8 mouse cellular contexts compared by ENCODE assay signal in the genomic region with DNA sequence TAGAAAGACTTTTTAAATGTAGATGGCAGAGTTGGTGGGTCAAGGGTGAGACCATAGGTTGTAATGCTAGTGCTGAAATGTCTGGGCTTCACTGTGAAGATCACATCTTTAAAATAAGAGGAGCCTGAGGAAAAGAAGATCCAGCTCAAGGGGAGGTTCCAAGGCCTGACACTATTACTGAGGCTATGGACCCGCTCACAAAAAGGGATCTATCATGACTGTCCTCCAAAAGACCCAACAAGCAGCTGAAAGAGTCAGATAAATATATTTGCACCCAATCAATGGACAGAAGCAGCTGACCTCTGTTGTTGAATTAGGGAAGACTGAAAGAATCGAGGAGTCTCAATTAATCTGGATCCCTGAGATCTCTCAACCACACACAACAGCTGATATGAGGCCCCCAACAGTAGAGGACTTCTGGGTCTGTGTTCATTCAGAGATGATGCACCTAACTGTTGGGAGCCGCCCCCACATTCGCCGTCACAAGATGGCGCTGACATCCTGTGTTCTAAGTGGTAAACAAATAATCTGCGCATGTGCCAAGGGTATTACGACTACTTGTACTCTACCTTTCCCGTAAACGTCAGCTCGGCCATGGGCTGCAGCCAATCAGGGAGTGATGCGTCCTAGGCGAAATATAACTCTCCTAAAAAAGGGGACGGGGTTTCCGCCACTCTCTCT.
A peak's percentile ranks its signal among the peaks of the same experiment; 100 is the strongest.
DNase-seq lines count a peak whose midpoint lies in the region; ATAC-seq and TF ChIP-seq lines count a peak whose summit lies in the region.
"Not testable (repeated sequence)": the region's sequence is repeated elsewhere in the genome, so short reads cannot be mapped to it uniquely, and the experiment has no call there.

No protein-coding gene starts in this region.

- H3K27ac ChIP-seq in cerebellum, adult 2 months (ENCODE audit: insufficient read depth, low read length); forebrain, embryonic 11.5 days (ENCODE audit: low read depth, low read length); hindbrain, embryonic 10.5 days; kidney, postnatal 0 days; limb, embryonic 14.5 days (replicated peaks; ENCODE audit: low read depth, low read length); midbrain, embryonic 15.5 days; stomach, embryonic 14.5 days (ENCODE audit: low read length): not testable (repeated sequence)

- H3K4me1 ChIP-seq in cerebellum, adult 2 months (ENCODE audit: control insufficient read depth, insufficient read depth, low read length); forebrain, embryonic 11.5 days (replicated peaks; ENCODE audit: control insufficient read depth, insufficient read depth, low read length); hindbrain, embryonic 10.5 days (replicated peaks); kidney, postnatal 0 days (replicated peaks; ENCODE audit: insufficient read depth, low read length); limb, embryonic 14.5 days (ENCODE audit: control insufficient read depth, insufficient read depth, low read length); midbrain, embryonic 15.5 days; stomach, embryonic 14.5 days (ENCODE audit: control insufficient read depth, insufficient read depth, low read length): not testable (repeated sequence)

- not testable (repeated sequence) for H3K9ac ChIP-seq in forebrain, embryonic 11.5 days (ENCODE audit: low read length); kidney, postnatal 0 days (ENCODE audit: low read depth, low read length); limb, embryonic 14.5 days (ENCODE audit: low read depth, low read length, severe bottlenecking); midbrain, embryonic 15.5 days; stomach, embryonic 14.5 days (replicated peaks; ENCODE audit: low read depth, low read length)

- not testable (repeated sequence) for H3K9me3 ChIP-seq in forebrain, embryonic 11.5 days (ENCODE audit: control insufficient read depth, low read length); hindbrain, embryonic 10.5 days; kidney, postnatal 0 days (replicated peaks; ENCODE audit: low read length); limb, embryonic 14.5 days (ENCODE audit: control insufficient read depth, low read length); midbrain, embryonic 15.5 days; stomach, embryonic 14.5 days (ENCODE audit: control insufficient read depth, low read depth, low read length)

- TF ChIP-seq POLR2A in cerebellum, adult 2 months (IDR thresholded peaks at IDR 0.05; ENCODE audit: borderline replicate concordance, insufficient read depth, low read length); limb, embryonic 14.5 days (IDR thresholded peaks at IDR 0.05; ENCODE audit: borderline replicate concordance, extremely low read depth, insufficient read depth, insufficient read length): not testable (repeated sequence)

- not testable (repeated sequence) for H3K27me3 ChIP-seq in cerebellum, adult 2 months (ENCODE audit: control insufficient read depth, insufficient read depth, low read length); forebrain, embryonic 11.5 days (ENCODE audit: control insufficient read depth, insufficient read depth, low read length); hindbrain, embryonic 10.5 days (ENCODE audit: insufficient read depth, poor library complexity, severe bottlenecking); kidney, postnatal 0 days (ENCODE audit: insufficient read depth, low read length); limb, embryonic 14.5 days (ENCODE audit: control insufficient read depth, insufficient read depth, low read length); midbrain, embryonic 15.5 days (replicated peaks); stomach, embryonic 14.5 days (ENCODE audit: control insufficient read depth, insufficient read depth, low read length)

- H3K4me3 ChIP-seq in cerebellum, adult 2 months (replicated peaks; ENCODE audit: insufficient read depth, low read depth, low read length) = peak overlapping the region; percentile 10
- H3K4me3 ChIP-seq in forebrain, embryonic 11.5 days (ENCODE audit: low read depth, low read length); kidney, postnatal 0 days (replicated peaks; ENCODE audit: low read depth, low read length); limb, embryonic 14.5 days (replicated peaks; ENCODE audit: low read length); stomach, embryonic 14.5 days (ENCODE audit: low read depth, low read length): not testable (repeated sequence)
- 0 out of 2 replicates have a peak overlapping the region, but pooled peaks have one; percentile 28 for H3K4me3 ChIP-seq in hindbrain, embryonic 10.5 days
- peak overlapping the region; percentile 18; the same call in 1 of the 2 replicates for H3K4me3 ChIP-seq in midbrain, embryonic 15.5 days

- not testable (repeated sequence) for H3K4me2 ChIP-seq in forebrain, embryonic 11.5 days (ENCODE audit: low read depth, low read length, severe bottlenecking); kidney, postnatal 0 days (ENCODE audit: low read length); limb, embryonic 14.5 days (replicated peaks; ENCODE audit: low read depth, low read length, severe bottlenecking); stomach, embryonic 14.5 days (replicated peaks; ENCODE audit: low read depth, low read length)
- H3K4me2 ChIP-seq in midbrain, embryonic 15.5 days = peak overlapping the region; percentile 36

- ATAC-seq in forebrain, embryonic 11.5 days (replicated peaks; ENCODE audit: low FRiP score) = peak; percentile 88
- peak; percentile 81 for ATAC-seq in kidney, postnatal 0 days (replicated peaks; ENCODE audit: low FRiP score, low read depth)
- peak; percentile 41; the same call in 1 of the 2 replicates for ATAC-seq in limb, embryonic 14.5 days (ENCODE audit: low FRiP score, low read depth)
- ATAC-seq in midbrain, embryonic 15.5 days (replicated peaks) = peak; percentile 87
- ATAC-seq in stomach, embryonic 14.5 days (ENCODE audit: insufficient number of reproducible peaks, insufficient read depth, low FRiP score, low read depth) = peak; percentile 37; the same call in 1 of the 2 replicates

- not testable (repeated sequence) for TF ChIP-seq CTCF in cerebellum, adult 2 months (IDR thresholded peaks at IDR 0.05; ENCODE audit: borderline replicate concordance, insufficient read depth, low read depth, low read length); kidney, postnatal 0 days (IDR thresholded peaks at IDR 0.05; ENCODE audit: low read depth)

- peak; percentile 2 to 9 for DNase-seq in CD8-positive naive resting alpha-beta T cell, adult 2 months (ENCODE audit: low read depth in 2 of 2, low spot score in 2 of 2)
- DNase-seq in cerebellum, adult 2 months = peak; percentile 31 to 34
- not testable (repeated sequence) for DNase-seq in forebrain, embryonic 11.5 days (ENCODE audit: low spot score); limb, embryonic 14.5 days (ENCODE audit: low spot score)
- peak; percentile 28 for DNase-seq in hindbrain, embryonic 10.5 days (ENCODE audit: low spot score)
- peak; percentile 25 for DNase-seq in kidney, postnatal 0 days (ENCODE audit: low spot score)

- not testable (repeated sequence) for H3K36me3 ChIP-seq in forebrain, embryonic 11.5 days (ENCODE audit: control insufficient read depth, insufficient read depth, low read length); hindbrain, embryonic 10.5 days; kidney, postnatal 0 days (ENCODE audit: insufficient read depth, low read length); limb, embryonic 14.5 days (ENCODE audit: control insufficient read depth, insufficient read depth, low read length); midbrain, embryonic 15.5 days (replicated peaks); stomach, embryonic 14.5 days (ENCODE audit: control insufficient read depth, insufficient read depth, low read length)

- 23% methylated on average over 8 of the region's 15 CpGs for whole genome bisulfite sequencing in cerebellum, adult 2 months
- WGBS in forebrain, embryonic 11.5 days = 26% methylated on average over 6 of the region's 15 CpGs
- WGBS in hindbrain, embryonic 10.5 days = 34% methylated on average over 10 of the region's 15 CpGs
- 27% methylated on average over 6 of the region's 15 CpGs for WGBS in kidney, postnatal 0 days
- 42% methylated on average over 6 of the region's 15 CpGs for WGBS in limb, embryonic 14.5 days
- 25% methylated on average over 8 of the region's 15 CpGs for WGBS in midbrain, embryonic 15.5 days
- 28% methylated on average over 6 of the region's 15 CpGs for WGBS in stomach, embryonic 14.5 days

Comparison
In these comparisons a context has a peak if more than half of its experiments do, and no peak if none do; other contexts are left out.
1. ATAC-seq: peak in every context shown above with its lines; median percentile 88 in forebrain, embryonic 11.5 days; 87 in midbrain, embryonic 15.5 days; 81 in kidney, postnatal 0 days; 41 in limb, embryonic 14.5 days; 37 in stomach, embryonic 14.5 days.